Mouse (Mus musculus): Measurements from ENCODE around the gene Sh3glb1.
"Not testable (repeated sequence)": the region's sequence is repeated elsewhere in the genome, so short reads cannot be mapped to it uniquely, and the experiment has no call there.

DNA sequence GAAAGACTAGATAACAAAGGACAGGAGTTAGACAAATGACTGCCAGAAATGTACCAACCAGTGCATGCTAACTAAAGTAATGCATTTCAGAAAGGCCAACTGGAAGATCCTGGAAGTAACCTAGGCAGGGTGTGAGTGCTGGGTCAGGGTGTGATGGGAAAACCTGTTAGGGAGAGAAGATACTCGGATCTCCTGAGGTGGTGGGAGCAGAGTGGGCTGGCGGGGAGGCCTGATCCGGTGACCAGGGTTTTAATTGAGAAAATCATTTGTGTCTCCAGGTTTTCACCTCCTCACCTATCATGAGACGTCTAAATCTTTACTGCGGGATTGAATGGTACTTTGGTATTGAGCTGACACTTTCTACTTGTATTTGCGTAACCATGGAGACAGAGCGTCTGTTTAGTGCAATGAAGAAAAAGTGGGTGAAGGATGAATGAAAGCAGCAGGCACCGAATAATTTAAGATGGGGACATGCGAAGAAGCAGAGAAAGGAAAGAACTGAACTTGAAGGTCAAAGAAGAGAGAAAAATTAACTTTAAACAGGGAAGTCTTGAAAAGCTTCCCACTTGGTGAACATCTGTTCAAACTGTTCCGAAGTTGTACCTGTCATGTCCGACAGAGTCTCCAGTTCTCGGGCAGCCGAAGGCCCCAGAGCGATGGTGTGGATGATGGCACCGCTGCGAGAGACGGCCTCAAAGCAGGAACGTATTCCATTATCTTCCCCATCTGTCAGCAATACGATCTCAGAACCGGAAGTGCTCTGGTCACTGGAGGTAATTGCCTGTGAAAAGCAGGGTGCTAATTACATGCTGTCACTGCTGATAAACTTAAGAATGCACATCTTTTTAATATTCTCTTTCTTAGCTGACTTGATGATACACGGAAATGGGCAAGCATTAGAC lies 29.2 kb upstream of the Sh3glb1 start:
- TF ChIP-seq POLR2A (IDR thresholded peaks at IDR 0.05; ENCODE audit: low read depth, low read length); CTCF (IDR thresholded peaks at IDR 0.05; ENCODE audit: extremely low read depth, insufficient read length, insufficient replicate concordance, low read depth, low read length): not testable (repeated sequence)
